Mouse (Mus musculus) ovary, postnatal 14 days (tissue): ENCODE measurements around the gene Rdh19.
"Not testable (repeated sequence)": the region's sequence is repeated elsewhere in the genome, so short reads cannot be mapped to it uniquely, and the experiment has no call there.

Source experiments
- DNase-seq: peaks from one replicate; pipeline ENCODE4 v3.0.0; 2022; ENCODE audit warnings: low spot score

The Rdh19 gene

DNA sequence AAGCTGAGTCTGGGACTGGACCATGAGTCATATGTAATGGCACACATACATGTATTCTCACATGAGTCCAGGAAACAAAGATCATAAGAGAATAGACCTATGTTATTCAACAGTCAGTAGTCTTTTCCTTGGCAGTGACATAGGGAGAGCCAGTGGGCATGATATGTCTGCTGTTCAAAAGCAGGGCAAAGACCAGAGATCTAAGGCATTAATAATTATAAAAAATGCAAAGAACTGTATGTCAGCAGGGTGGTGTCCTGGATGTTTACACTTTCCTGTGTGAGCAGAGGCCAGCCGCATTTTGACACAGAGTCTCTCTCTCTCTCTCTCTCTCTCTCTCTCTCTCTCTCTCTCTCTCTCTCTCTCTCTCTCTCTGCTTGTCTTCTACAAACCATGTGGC is at the start of gene Rdh19:
Gene Rdh19 (plus strand): TSS at position 301 of the 400 bp plus-strand sequence.
- DNase-seq: no peak

DNA sequence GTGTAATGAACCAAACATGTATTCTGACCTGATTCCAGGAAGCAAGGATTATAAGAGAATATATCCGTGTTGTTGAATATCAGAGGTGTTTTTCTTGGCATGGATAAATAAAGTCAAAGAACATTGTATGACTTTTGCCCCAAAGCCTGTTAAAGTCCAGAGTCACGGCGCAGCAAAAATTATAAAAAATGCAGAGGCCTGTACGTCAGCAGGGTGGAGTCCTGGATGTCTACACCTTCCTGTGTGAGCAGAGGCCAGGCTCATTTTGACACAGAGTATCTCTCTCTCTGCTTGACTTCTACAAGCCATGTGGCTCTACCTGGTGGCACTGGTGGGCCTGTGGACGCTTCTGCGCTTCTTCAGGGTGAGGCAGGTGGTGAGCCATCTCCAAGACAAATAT is 48.8 kb upstream of the Rdh19 start, which contains the start of gene Rdh16:
Gene Rdh16 (plus strand): TSS at position 262 of the 400 bp plus-strand sequence.
- no peak for DNase-seq

DNA sequence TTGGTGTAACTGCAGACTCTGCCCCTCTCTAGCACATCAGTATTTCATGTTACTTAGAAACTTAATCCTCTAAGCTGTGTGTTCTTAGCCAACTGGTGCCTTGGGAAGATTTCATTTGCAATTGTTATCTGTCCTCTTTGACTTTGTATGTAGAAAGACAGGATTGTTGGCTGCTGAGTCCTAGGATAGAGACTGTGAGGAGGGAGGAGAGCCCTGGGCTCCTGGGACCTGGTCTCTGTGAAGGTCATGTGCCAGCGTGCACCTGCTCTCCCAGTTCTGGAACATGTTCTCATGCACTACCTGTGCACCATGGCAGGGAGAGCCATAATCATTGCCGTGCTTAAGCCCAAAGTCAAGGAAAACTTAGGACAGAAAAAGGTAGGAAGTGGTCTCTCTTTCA is 48.1 kb upstream of the Rdh19 start:
- DNase-seq: no peak

GRCm38 (mm10) chr10:127802236-127802635 is 47.5 kb upstream of the Rdh19 start:
- DNase-seq: no peak

GRCm38 (mm10) chr10:127804416-127804815 is 45.3 kb upstream of the Rdh19 start:
- DNase-seq: no peak

DNA sequence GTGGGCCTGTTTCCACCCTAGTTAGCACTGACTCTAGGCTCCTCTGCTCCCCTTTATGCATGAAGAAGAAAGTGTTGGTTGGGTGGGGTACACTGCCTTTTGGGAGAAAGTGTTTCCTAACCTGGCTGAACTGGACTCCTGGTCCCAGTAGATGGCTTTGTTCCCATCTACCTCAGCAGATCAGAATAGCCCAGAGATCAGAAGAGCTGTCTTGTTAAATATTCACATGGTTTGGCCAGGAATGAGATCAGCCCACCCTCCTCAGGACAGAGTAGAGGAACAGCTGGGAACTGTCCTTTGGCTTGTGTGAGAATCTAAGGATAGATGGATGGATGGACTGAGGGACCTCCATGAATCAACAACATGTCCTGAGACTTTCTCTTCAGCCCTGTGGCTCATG is 33.8 kb upstream of the Rdh19 start:
- no peak for DNase-seq

- not testable (repeated sequence) for DNase-seq
Observed at GRCm38 (mm10) chr10:127817268-127817910, 32.3 kb upstream of the Rdh19 start.

DNA sequence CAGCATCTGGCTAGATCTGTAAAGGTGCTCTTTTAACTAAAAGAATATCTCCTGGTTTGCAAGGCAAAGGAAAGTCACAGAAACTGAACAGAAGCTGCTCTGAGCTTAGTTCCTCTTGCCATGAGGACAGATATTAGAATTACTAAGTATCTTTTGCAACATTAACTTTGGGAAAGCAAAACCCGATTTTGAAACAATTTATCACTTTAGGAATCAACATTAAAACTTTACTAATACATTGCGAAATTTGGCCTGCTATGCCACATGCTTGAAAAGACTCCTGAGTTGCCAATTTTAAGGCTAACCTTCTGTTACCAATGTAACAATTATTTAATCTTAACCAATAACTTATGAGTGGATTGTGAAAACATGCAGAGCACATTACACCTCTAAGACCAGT is 27.9 kb upstream of the Rdh19 start:
- not testable (repeated sequence) for DNase-seq

GRCm38 (mm10) chr10:127825386-127825785 is 24.3 kb upstream of the Rdh19 start:
- no peak for DNase-seq

DNA sequence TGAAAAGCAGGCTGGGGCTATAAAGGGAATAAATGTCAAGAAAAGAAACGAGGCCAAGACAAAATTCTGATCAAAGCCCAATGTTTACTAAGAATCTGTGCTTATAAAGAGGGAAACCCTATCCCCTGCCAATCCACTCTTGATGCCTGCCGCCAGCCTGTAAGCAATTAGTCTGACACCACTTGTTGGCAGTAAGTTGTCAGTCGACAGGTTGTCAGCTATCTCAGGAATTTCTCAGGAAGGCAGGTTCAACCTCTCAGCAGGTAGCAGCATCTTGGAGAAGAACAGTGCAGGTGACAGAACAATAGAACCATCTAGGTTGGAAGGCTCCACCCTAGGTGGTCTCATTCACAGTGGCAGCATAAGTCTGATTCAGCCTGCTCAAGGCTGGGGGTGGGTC is 20.6 kb upstream of the Rdh19 start:
- DNase-seq: no peak

DNA sequence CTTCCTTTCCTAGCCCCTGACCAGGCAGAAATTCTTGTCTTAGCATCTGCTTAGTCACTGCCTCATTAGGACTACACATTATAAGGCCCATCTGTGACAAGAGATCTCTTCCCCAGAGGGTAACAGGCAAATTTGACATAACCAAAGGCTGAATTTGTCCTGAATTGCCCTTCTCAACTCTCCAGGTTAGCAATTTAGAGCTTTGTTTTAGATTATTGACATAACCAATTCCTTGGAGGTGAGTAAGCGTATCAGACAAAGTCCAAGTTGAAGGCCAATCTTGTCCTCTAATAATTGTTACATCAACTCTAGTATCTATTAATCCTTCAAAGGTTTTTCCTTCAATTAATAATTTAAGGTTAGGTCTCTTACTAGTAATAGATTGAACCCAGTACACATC is 15.5 kb upstream of the Rdh19 start:
- DNase-seq: not testable (repeated sequence)

DNA sequence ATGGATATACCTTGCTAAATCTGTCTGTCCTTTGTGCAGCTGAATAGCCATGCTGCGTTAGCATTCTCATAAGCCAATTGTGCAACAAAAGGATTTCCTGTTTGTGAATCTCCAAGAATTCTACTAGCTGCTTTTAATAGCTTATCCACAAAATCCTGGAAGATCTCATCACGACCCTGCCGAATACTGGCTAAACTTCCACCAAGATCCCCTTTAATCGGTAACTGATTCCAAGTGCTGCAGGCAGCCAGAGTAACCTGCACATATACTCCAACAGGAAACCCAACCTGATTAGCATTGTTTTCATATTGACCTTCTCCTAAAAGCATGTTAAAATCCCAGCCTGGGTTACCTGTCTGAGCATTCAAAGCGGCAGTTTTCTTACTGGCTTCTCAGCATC is 14.4 kb upstream of the Rdh19 start:
- no peak for DNase-seq

- DNase-seq: not testable (repeated sequence)
Observed at GRCm38 (mm10) chr10:127837793-127838192, 11.9 kb upstream of the Rdh19 start.

GRCm38 (mm10) chr10:127838539-127838938 is 11.2 kb upstream of the Rdh19 start:
- no peak for DNase-seq

DNA sequence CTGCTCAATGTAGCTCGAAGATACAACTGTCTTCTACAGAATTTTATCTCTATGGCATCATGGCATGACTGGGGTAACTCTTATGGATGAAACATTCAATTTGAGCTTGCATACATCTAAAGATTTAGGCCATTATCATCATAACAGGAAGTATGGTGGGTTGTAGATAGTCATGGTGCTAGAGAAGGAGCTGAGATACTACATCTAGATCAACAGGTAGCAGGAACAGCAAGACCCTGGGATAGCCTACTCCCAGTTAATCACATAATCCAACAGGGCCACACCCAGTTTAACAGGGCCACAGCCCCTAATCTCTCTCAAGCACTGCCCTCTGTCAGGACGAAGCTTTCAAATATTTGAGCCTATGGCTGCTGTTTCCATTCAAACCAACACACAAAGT is 9.0 kb upstream of the Rdh19 start:
- no peak for DNase-seq

DNA sequence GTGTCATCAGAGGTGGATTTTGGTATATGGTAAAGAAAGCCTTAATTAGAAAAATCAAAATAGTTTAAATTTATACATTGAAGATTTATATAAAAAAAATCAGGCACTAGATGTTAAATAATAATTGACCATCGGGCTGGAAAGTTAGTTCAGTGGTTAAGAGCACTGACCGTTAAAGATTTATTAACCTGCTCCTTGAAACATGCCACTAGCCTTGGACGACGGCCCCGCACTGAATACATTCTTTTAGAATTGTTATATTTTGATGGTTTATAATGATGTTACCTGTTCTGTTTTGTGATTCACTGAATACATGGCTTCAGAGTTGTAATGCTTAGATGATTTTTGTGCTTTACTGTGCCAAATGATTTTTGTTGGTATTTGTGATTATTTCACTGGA is 3.8 kb upstream of the Rdh19 start:
- not testable (repeated sequence) for DNase-seq

GRCm38 (mm10) chr10:127848089-127848488 is 1.6 kb upstream of the Rdh19 start:
- no peak for DNase-seq

DNA sequence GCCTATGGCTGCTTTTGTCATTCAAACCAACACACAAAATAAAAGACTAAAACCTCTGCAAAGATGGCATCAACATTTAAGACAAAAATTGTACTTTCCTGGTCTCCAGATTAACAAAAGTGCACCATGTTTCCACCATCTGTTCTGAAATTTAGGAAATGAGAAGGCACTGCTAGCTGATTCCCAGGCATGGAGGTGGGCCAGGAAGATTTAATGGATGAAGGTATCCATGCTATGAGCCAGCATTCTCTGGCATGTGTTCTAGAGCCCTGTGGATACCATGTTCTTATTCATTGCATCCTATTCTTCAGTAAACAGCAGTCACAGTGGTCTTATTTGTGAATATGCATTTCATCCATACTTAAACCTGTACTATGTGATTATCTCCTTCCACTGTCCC is 6.6 kb downstream of the Rdh19 start:
- DNase-seq: no peak

DNA sequence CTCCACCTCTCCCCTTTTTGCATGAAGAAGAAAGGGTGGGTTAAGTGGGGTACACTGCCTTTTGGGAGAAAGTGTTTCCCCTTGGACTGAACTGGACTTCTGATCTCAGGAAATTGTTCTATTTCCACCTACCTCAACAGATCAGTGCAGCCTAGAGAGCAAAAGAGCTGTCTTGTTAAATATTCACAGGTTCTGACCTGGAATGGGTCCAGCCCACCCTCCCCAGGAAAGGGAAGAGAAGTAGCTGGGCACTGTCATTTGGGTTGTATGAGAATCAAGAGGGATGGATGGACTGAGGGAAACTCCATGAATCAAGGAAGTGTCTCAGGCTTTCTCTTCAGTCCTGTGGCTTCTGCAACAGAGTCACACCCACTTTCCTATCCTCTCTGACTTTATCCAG is 15.2 kb downstream of the Rdh19 start:
- no peak for DNase-seq

DNA sequence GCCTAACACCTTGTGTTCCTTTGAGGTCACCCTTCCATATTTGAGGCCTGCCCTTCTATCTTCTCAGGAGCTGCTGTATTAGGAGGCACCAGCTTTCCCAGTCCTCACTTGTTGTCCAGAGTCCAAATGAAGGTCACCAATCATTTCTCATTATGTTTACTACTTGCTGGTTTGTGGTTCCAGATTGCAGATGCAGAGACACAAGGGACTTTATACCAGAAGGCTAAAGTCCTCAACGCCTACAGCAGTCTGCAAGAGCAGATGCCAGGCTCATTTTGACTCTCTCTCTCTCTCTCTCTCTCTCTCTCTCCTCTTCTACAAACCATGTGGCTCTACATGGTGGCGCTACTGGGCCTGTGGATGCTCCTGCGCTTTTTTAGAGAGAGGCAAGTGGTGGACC is 16.5 kb downstream of the Rdh19 start, which contains the start of gene Rdh16f2:
Gene Rdh16f2 (plus strand): TSS at position 243 of the 400 bp plus-strand sequence.
- DNase-seq: no peak

DNA sequence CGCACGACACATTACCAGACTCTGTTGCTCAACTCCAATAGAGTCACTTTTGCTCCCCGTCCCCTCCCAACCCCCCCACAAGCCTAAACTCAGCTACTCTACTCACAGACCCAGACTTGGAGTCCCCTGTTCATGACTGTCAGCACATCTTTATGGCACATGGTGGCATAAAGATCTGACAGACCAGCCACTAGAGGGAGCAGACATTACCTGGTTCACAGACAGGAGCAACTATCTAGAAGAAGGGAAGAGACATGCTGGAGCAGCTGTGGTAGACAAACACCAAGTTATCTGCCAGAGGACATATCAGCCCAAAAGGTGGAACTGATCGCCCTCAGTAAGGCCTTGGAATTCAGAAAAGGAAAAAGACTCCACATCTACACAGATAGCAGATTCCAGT is 22.8 kb downstream of the Rdh19 start:
- DNase-seq: no peak

GRCm38 (mm10) chr10:127877681-127878080 is 28.0 kb downstream of the Rdh19 start:
- DNase-seq: no peak

- no peak for DNase-seq
Observed at GRCm38 (mm10) chr10:127878262-127879057, 28.7 kb downstream of the Rdh19 start.
